Mouse (Mus musculus) testis, adult 2 months (tissue): ENCODE results near the gene Psmg4. TPM values are rescaled to one million over a fixed set of nuclear protein-coding genes. Genes with fewer than 3 reads are reported as not detected.
A peak's percentile ranks its signal among the peaks of the same experiment; 100 is the strongest.

ENCODE experiments used
- H3K27ac ChIP-seq: fragments of 200-500 bp; 2 replicates; pipeline ENCODE4 v1.5.1; 2012; ENCODE audit warnings: low read depth, low read length; ENCODE audit not compliant: control insufficient read depth, insufficient read depth
- H3K27me3 ChIP-seq: fragments of 200-500 bp; 2 replicates; pipeline ENCODE4 v1.6.1; 2012; ENCODE audit warnings: mild to moderate bottlenecking, low read length, moderate library complexity; ENCODE audit not compliant: control insufficient read depth, insufficient read depth
- H3K36me3 ChIP-seq: fragments of 200-500 bp; 2 replicates; pipeline ENCODE4 v1.6.1; 2012; ENCODE audit warnings: mild to moderate bottlenecking, low read length; ENCODE audit not compliant: control insufficient read depth, insufficient read depth
- H3K4me1 ChIP-seq: fragments of 200-500 bp; 2 replicates; pipeline ENCODE4 v1.6.1; 2012; ENCODE audit warnings: low read length; ENCODE audit not compliant: control insufficient read depth, insufficient read depth
- H3K4me3 ChIP-seq: fragments of 200-500 bp; 2 replicates; pipeline ENCODE4 v1.5.1; 2012; ENCODE audit warnings: low read depth, mild to moderate bottlenecking, low read length, moderate library complexity, mixed read lengths; ENCODE audit not compliant: control insufficient read depth
- CTCF ChIP-seq: fragments of 200-500 bp; IDR thresholded peaks from 2 replicates; pipeline ENCODE4 v1.5.1; 2012; ENCODE audit warnings: low read depth, mild to moderate bottlenecking, inconsistent platforms, low read length, moderate library complexity; ENCODE audit not compliant: control insufficient read depth, insufficient read depth, insufficient replicate concordance
- POLR2A ChIP-seq: fragments of 200-500 bp; IDR thresholded peaks from 2 replicates; pipeline ENCODE4 v1.6.1; 2012; ENCODE audit warnings: low read depth, mild to moderate bottlenecking, inconsistent platforms, low read length, moderate library complexity; ENCODE audit not compliant: control insufficient read depth
- polyA plus RNA-seq: library from polyadenylated mRNA; depleted of rRNA; stranded (reverse); fragments of >200 nt; gene quantifications from 2 replicates; pipeline ENCODE4 v1.2.3, GENCODE M21; 2012

Gene Psmg4
- polyA plus RNA-seq, 1 experiment = 39.7 TPM

- no peak for TF ChIP-seq POLR2A
- TF ChIP-seq CTCF = no peak
- no peaks in the 10 kb centered on the region for H3K27me3 ChIP-seq
- H3K4me1 ChIP-seq = no peaks in the 10 kb centered on the region
These were observed 22.6 kb downstream of the Psmg4 start for GRCm38 (mm10) chr13:34185371-34185770.

DNA sequence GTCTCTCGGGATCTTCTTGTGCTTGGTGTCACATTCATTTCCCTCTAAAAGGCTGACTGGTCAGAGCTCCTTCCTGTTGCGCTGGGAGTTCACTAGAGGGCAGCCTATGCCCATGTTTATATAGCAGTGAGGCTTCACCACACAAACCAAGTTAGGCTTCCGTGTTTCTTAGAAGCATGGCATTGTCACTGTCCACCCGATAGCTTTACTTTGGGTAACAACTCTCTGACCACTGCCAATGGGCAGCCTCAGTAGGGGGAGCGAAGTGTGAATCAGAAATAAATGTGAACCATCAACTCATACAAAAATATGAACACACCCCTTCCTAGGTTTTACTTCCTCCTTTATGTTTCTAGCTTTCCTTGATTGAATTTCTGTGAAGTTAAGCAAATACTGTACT, 24.8 kb downstream of the Psmg4 start:
- peak; percentile 12; the same call in 1 of the 2 replicates for TF ChIP-seq CTCF
- TF ChIP-seq POLR2A = no peak
- Histone ChIP-seq H3K27me3 (no peaks in the 10 kb centered on the region), H3K4me1 (no peaks in the 10 kb centered on the region), H3K4me3 (no peak overlapping the region), H3K27ac (no peak overlapping the region), H3K36me3 (no peaks in the 10 kb centered on the region)

More at GRCm38 (mm10) chr13:34185371-34185770, 22.6 kb downstream of the Psmg4 start:
- H3K27ac ChIP-seq = no peak overlapping the region
- no peaks in the 10 kb centered on the region for H3K36me3 ChIP-seq
- no peak overlapping the region for H3K4me3 ChIP-seq

- no peak overlapping the region for H3K4me3 ChIP-seq
- no peak for TF ChIP-seq POLR2A
- no peak for TF ChIP-seq CTCF
- no peak overlapping the region for H3K27ac ChIP-seq
- H3K27me3 ChIP-seq = no peaks in the 10 kb centered on the region
- no peaks in the 10 kb centered on the region for H3K36me3 ChIP-seq
- H3K4me1 ChIP-seq = no peaks in the 10 kb centered on the region
These were observed 29.8 kb downstream of the Psmg4 start for GRCm38 (mm10) chr13:34192414-34193191.

DNA sequence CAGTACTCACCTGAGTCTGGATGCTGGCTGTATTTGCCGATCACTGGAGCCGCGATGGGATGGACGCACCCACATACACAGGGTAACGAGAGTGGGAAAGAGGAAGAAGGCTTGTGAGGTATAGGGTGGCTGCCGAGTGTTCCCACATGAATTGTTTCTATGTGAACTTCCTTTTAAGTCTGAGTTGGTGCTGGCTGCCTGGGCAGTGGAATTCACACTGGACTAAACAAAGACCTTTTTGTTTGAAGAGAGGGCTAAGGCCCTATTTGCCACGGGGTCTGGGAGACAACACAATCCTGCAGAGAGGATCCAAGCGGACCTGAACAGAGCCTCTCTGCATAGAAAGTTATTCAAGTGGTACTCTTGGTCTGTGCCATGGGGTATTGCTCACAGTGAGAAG, 30.6 kb downstream of the Psmg4 start:
- H3K4me1 ChIP-seq = no peaks in the 10 kb centered on the region
- no peaks in the 10 kb centered on the region for H3K36me3 ChIP-seq
- H3K4me3 ChIP-seq = no peak overlapping the region
- TF ChIP-seq POLR2A (no peak), CTCF (no peak)
- H3K27ac ChIP-seq = no peak overlapping the region
- H3K27me3 ChIP-seq = no peaks in the 10 kb centered on the region

GRCm38 (mm10) chr13:34195676-34196075, 32.9 kb downstream of the Psmg4 start:
- Histone ChIP-seq H3K27me3 (no peaks in the 10 kb centered on the region), H3K4me3 (no peak overlapping the region), H3K36me3 (no peaks in the 10 kb centered on the region), H3K27ac (no peak overlapping the region), H3K4me1 (no peaks in the 10 kb centered on the region)
- TF ChIP-seq POLR2A (no peak), CTCF (no peak)

- H3K4me3 ChIP-seq = no peak overlapping the region
- H3K27ac ChIP-seq = no peak overlapping the region
- H3K36me3 ChIP-seq = no peaks in the 10 kb centered on the region
- no peaks in the 10 kb centered on the region for H3K27me3 ChIP-seq
- no peaks in the 10 kb centered on the region for H3K4me1 ChIP-seq
- TF ChIP-seq POLR2A (no peak), CTCF (no peak)
These were observed 42.5 kb downstream of the Psmg4 start for GRCm38 (mm10) chr13:34205216-34205615.

DNA sequence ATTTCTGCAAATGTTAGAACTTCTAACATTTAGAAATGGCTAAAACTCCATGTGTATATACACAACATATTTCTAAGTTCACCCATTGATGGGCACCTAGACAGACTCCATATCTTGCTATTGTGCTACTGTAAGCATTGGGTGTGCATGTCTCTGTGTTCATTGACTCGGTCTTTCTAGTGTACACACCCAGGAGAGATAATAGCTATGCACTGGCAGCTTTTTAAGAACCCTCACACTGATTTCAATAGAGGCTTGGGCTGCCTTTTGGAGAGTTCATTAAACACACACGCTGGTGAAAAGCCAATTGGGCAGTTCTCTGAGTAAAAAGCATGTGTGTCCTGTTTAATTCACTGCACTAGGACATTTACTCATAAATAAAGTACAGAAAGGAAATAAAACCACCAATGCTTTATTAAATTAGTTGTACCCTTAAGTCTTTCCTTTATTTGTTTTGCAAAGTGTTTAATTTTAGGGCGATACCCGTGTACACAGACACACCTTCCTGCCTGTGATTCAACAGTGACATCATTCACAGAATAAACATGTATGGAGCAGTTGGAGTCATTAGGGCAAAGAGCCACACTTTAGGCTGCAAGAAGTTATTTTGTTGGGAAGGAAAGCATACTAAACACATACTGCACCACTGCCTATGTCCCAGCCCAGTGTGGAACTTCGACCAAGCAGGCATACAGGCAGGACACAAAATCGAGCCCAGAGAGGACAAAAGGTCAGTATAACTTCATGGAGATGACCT, 45.1 kb downstream of the Psmg4 start:
- no peak for TF ChIP-seq CTCF
- TF ChIP-seq POLR2A = no peak
- Histone ChIP-seq H3K4me3 (no peak overlapping the region), H3K36me3 (no peaks in the 10 kb centered on the region), H3K27ac (no peak overlapping the region), H3K4me1 (no peaks in the 10 kb centered on the region), H3K27me3 (no peaks in the 10 kb centered on the region)
